Mouse (Mus musculus) midbrain, postnatal 0 days (tissue): Measurements from ENCODE around the gene Sec11a. TPM values are rescaled to one million over a fixed set of nuclear protein-coding genes. Genes with fewer than 3 reads are reported as not detected.
A peak's percentile ranks its signal among the peaks of the same experiment; 100 is the strongest.

Experiments
- ATAC-seq: fragments of 200-750 bp; cut with Nextera tagmentation; 2 replicates; pipeline ENCODE4 v1.8.0; 2017; ENCODE audit warnings: moderate number of reproducible peaks, mild to moderate bottlenecking, moderate TSS enrichment, moderate library complexity; ENCODE audit not compliant: low FRiP score
- DNase-seq: peaks from one replicate; pipeline ENCODE4 v3.0.0-alpha.2; 2015; ENCODE audit warnings: low spot score
- H3K27ac ChIP-seq: fragments of 300-500 bp; sonication (generic); 2 replicates; pipeline ENCODE4 v1.5.1; 2014; ENCODE audit warnings: low read depth, mild to moderate bottlenecking, low read length, mixed read lengths
- H3K27me3 ChIP-seq: fragments of 300-500 bp; sonication (generic); 2 replicates; pipeline ENCODE4 v1.6.1; 2014; ENCODE audit warnings: low read length, control low read depth, mixed read lengths; ENCODE audit not compliant: insufficient read depth
- H3K36me3 ChIP-seq: fragments of 300-500 bp; sonication (generic); 2 replicates; pipeline ENCODE4 v1.6.1; 2014; ENCODE audit warnings: low read length, control low read depth, mixed read lengths; ENCODE audit not compliant: insufficient read depth
- H3K4me1 ChIP-seq: fragments of 300-500 bp; sonication (generic); 2 replicates; pipeline ENCODE4 v1.6.1; 2014; ENCODE audit warnings: mild to moderate bottlenecking, control low read depth, antibody characterized with exemption, low read length, mixed read lengths; ENCODE audit not compliant: insufficient read depth
- H3K4me2 ChIP-seq: fragments of 300-500 bp; sonication (generic); 2 replicates; pipeline ENCODE4 v1.6.1; 2014; ENCODE audit warnings: low read depth, mild to moderate bottlenecking, low read length, mixed read lengths; ENCODE audit not compliant: poor library complexity, severe bottlenecking
- H3K4me3 ChIP-seq: fragments of 300-500 bp; sonication (generic); 2 replicates; pipeline ENCODE4 v1.5.1; 2014; ENCODE audit warnings: low read depth, mild to moderate bottlenecking, low read length, moderate library complexity
- H3K9ac ChIP-seq: fragments of 300-500 bp; sonication (generic); replicated peaks from 2 replicates; pipeline ENCODE4 v1.6.1; 2014; ENCODE audit warnings: mild to moderate bottlenecking, low read length, moderate library complexity, mixed read lengths; ENCODE audit not compliant: poor library complexity, severe bottlenecking
- H3K9me3 ChIP-seq: fragments of 300-500 bp; sonication (generic); 2 replicates; pipeline ENCODE4 v1.6.1; 2016; ENCODE audit warnings: low read length, control low read depth
- CTCF ChIP-seq: IDR thresholded peaks from 2 replicates; pipeline ENCODE4 v1.5.1; 2016; ENCODE audit warnings: antibody characterized with exemption, mild to moderate bottlenecking
- WGBS: fragments of 180-500 bp; shearing (Covaris S2); extraction: QIAGEN DNeasy Blood & Tissue Kit; methylation state at CpG from one replicate; pipeline ENCODE4 v1.1.7; 2014; 5-methylcytosine and 5-hydroxymethylcytosine counted together
- polyA plus RNA-seq: library from polyadenylated mRNA; unstranded; fragments of >200 nt; fragmentation: Nextera tagmentation; extraction: Ambion mirVana; gene quantifications from 2 replicates; pipeline ENCODE4 v1.2.1, GENCODE M21; 2015
- total RNA-seq: library from RNA; depleted of rRNA; stranded (reverse); fragments of >200 nt; gene quantifications from 2 replicates; pipeline ENCODE4 v1.2.3, GENCODE M21; 2014

The Sec11a gene
- total and polyA plus RNA-seq, 2 experiments from 2014 or later: 54.5 to 128 TPM

GRCm38 (mm10) chr7:80992980-80993833 is 45.6 kb upstream of the Sec11a start, which contains the start of gene Zfp592:
Zfp592 (plus strand) TSS chr7:80993681.
- H3K4me3 ChIP-seq: peak within 1 kb of the TSS; percentile 81
- peak within 1 kb of the TSS; percentile 98 for H3K9ac ChIP-seq
- peak within 1 kb of the TSS; percentile 96 for H3K27ac ChIP-seq
- no peaks in the 10 kb centered on the region for H3K36me3 ChIP-seq
- ATAC-seq (peak; percentile 87), DNase-seq (peak; percentile 77)
- peak within 1 kb of the TSS; percentile 90 for H3K4me2 ChIP-seq
- TF ChIP-seq CTCF: peak; percentile 24; the same call in 1 of the 2 replicates
- H3K27me3 ChIP-seq: no peaks in the 10 kb centered on the region
- under 1% methylated on average over 53 of the region's 102 CpGs for WGBS
- H3K4me1 ChIP-seq: 0 out of 2 replicates have a peak, but pooled peaks cover 15% of the 10 kb centered on the region
- H3K9me3 ChIP-seq: no peaks in the 10 kb centered on the region

- WGBS: 2% methylated on average over 12 of the region's 12 CpGs
- Histone ChIP-seq H3K4me2 (peak overlapping the region; percentile 90), H3K9me3 (no peaks in the 10 kb centered on the region), H3K9ac (peak overlapping the region; percentile 98), H3K27me3 (no peaks in the 10 kb centered on the region), H3K36me3 (no peaks in the 10 kb centered on the region), H3K4me3 (peak overlapping the region; percentile 81), H3K27ac (peak overlapping the region; percentile 96), H3K4me1 (0 out of 2 replicates have a peak, but pooled peaks cover 15% of the 10 kb centered on the region)
- ATAC-seq: peak; percentile 11
- TF ChIP-seq CTCF: no peak
- peak; percentile 54 for DNase-seq
Observed at GRCm38 (mm10) chr7:80992631-80992979, 45.0 kb upstream of the Sec11a start.

GRCm38 (mm10) chr7:80992063-80992462 is 44.5 kb upstream of the Sec11a start:
- H3K27me3 ChIP-seq: no peaks in the 10 kb centered on the region
- WGBS: 79% methylated on average over 6 of the region's 6 CpGs
- H3K9ac ChIP-seq: peak overlapping the region; percentile 98
- H3K27ac ChIP-seq: peak overlapping the region; percentile 96
- H3K4me3 ChIP-seq: peak overlapping the region; percentile 81
- 0 out of 2 replicates have a peak, but pooled peaks cover 15% of the 10 kb centered on the region for H3K4me1 ChIP-seq
- peak overlapping the region; percentile 90 for H3K4me2 ChIP-seq
- no peak for DNase-seq
- no peak for ATAC-seq
- no peaks in the 10 kb centered on the region for H3K36me3 ChIP-seq
- no peaks in the 10 kb centered on the region for H3K9me3 ChIP-seq
- TF ChIP-seq CTCF: no peak

- 93% methylated on average over 5 of the region's 5 CpGs for WGBS
- Histone ChIP-seq H3K4me1 (0 out of 2 replicates have a peak, but pooled peaks cover 15% of the 10 kb centered on the region), H3K4me3 (peak overlapping the region; percentile 81), H3K9me3 (no peaks in the 10 kb centered on the region), H3K27me3 (no peaks in the 10 kb centered on the region), H3K9ac (no peak overlapping the region), H3K27ac (peak overlapping the region; percentile 20; the same call in 1 of the 2 replicates), H3K36me3 (no peaks in the 10 kb centered on the region), H3K4me2 (peak overlapping the region; percentile 90)
- no peak for TF ChIP-seq CTCF
- DNase-seq (no peak), ATAC-seq (no peak)
Observed at GRCm38 (mm10) chr7:80991589-80991988, 44.0 kb upstream of the Sec11a start.

- WGBS: 96% methylated on average over 6 of the region's 6 CpGs
- H3K27ac ChIP-seq: no peak overlapping the region
- no peak overlapping the region for H3K4me2 ChIP-seq
- H3K27me3 ChIP-seq: no peaks in the 10 kb centered on the region
- H3K9ac ChIP-seq: no peak overlapping the region
- no peak for TF ChIP-seq CTCF
- H3K4me3 ChIP-seq: no peak overlapping the region
- no peaks in the 10 kb centered on the region for H3K36me3 ChIP-seq
- H3K9me3 ChIP-seq: no peaks in the 10 kb centered on the region
- ATAC-seq (no peak), DNase-seq (no peak)
- H3K4me1 ChIP-seq: 0 out of 2 replicates have a peak, but pooled peaks cover 14% of the 10 kb centered on the region
Observed at GRCm38 (mm10) chr7:80990276-80990675, 42.7 kb upstream of the Sec11a start.
